Mouse (Mus musculus) B cell, adult 2 months (primary cell): ENCODE data around the gene Gtpbp3.

Experiments
- DNase-seq, 2 experiments: peaks; one replicate each; pipeline ENCODE4 v3.0.0; 2022

Gtpbp3 gene

GRCm38 (mm10) chr8:71487691-71488445 is at the start of gene Gtpbp3:
Gene Gtpbp3, plus strand, starts transcription at chr8:71488103.
- DNase-seq: peak; percentile 80

- peak; percentile 82 to 84 for DNase-seq
Observed at GRCm38 (mm10) chr8:71441404-71441803, 46.5 kb upstream of the Gtpbp3 start.

DNA sequence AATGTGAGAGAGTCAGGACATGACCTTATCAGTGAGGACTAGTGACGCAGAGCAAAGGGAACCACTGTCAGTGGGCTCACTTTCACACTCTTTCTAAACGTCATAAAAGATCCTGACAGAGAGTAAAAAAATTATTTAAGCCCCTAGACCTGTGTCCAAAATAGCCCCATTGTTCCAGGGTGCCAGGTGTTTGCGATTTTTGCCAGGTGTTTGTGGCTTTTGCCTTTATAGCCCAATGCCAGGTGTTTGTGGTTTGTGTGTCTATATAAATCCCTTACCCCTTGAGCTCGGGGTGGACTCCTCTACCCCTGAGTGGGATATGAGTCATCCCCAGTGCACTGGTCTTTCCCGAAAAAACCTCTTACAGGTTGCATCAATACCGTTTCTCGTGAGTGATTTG is 42.8 kb upstream of the Gtpbp3 start:
- DNase-seq: no peak

DNA sequence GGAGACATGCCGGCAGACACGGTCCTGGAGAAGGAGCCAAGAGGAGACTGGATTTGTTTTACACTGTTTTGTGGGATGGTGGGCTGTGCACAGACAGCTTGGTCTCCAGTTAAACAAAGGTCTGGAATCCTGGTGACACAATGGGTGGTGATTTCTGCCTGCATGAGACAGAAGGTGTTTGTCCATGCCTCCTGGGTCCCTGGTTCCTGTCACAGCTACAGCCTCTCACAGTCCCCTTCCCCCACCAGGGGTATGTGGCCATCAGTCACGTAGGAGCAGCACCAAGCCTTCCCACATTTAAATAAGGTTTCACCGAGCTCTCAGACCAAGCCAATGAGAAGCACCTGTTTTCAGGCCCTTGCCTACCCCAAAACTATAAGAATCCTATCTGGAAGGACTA is 36.6 kb upstream of the Gtpbp3 start:
- DNase-seq: no peak

DNA sequence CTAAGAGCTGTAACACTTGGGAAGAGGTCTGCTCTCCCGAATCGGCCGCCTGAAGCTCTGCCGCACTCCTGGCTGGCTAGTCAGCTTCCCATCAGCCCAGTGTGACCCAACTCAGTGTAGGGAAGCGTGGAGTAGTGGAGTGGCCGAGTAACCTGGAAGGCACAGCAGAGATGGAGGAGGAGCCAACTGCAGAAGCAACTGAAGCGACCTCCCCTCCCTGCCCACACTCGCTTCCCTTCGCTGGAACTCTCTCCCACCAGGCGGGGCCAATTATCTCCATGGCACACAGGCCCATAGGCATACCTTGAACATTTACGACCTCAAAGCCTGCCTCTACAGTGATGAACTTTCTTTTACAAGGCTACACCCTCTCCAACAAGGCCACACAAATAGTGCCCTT is 36.1 kb upstream of the Gtpbp3 start:
- DNase-seq: no peak

- no peak for DNase-seq
Observed at GRCm38 (mm10) chr8:71452669-71453068, 35.2 kb upstream of the Gtpbp3 start.

GRCm38 (mm10) chr8:71454668-71455067 is 33.2 kb upstream of the Gtpbp3 start:
- no peak for DNase-seq

DNA sequence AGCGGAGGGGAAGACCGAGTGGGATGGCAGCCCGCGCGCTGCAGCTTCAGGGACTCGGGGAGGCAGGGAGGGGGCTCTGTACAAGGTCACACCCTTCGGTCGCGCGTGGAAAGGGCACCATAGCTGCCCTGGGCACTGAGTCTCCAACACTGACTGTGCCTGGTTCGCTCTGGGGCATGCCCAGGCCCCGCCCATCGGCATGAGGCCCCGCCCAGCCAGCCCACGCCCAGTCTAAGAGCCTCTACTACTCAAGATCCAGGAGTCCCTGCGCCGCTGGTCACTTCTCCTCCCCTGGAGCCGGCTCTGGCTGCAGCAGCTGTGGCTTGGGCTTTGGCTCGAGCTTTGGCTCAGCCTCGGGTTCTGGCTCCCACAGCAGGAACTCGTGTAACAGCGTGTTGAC is 31.0 kb upstream of the Gtpbp3 start:
- no peak for DNase-seq

DNA sequence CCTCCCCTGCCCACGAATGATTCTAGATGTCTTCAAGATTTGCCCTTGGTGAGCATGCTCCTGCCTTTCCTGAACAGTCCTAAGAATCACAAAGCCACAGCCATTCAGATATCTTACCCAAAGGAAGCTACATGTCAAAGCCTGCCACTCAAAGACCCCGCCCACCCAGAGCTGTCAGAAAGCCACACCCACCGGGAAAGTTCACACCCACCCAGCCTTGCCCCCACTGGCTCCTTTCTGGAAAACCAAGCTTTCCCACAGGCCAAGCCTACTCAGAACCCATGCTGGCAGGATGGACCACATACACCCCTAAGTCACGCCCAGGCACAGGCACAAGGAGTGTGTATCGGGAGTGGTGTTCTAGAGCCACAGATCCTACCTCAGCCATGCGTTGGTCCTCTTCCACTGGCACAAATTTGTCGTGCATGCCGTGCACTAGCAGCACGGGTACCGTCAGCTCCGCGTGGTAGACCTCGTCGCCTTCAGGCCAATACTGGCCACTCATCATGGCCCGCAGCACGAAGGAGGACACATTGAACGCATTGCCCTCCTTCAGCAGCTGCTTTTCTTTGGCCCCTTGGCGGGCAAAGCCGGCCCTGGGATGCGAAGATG is 30.1 kb upstream of the Gtpbp3 start:
- DNase-seq: no peak

GRCm38 (mm10) chr8:71460716-71461115 is 27.2 kb upstream of the Gtpbp3 start:
- DNase-seq: no peak

DNA sequence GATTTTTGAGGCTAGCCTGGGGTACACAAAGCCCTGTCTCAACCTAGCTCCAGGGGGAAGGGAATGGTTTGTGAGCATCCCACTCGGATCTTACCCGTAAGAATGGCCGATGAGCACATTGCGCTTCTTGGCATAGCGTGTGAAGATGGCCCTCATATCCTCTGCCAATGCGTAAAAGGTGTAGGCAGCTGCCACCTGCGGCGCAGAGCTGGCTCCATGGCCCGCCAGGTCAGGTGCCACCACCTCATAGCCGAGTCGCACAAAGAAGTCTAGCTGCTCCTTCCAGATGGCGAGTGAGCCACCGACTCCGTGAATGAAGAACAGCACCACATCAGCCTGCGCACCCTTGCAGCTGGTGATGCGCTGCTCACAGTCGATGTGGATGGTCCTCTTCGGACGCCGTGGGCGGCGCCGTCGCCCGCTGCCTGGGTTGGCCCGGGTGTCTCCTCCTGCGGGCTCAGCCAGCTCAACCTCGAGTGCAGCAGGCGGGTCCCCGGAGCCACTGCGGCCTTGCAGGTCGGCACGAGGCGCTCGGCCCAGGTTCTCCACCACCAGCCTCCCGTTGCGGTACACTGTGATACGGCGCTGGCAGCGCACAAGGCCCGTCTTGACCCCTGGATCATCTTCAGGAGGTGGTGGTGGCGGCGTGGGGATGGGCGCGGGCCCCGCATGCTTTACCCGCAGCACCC is 26.6 kb upstream of the Gtpbp3 start:
- no peak for DNase-seq

DNA sequence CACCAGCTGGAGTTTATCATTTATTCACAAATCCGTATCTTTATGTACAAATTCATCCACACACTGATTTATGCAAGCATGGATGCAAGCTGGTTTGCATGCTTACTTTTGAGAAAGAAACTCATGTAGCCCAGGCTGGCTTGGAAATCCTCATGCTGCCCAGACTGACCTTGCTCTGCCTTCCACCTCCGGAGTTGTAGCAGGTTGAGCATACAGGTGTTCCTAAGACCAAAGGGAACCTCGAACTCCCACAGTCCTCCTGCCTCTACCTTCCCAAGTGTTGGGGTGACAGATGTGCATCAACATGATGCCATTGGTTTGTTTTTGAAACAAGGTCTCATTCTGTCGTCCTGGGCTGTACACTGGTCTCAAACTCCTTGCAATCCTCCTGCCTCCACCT is 25.7 kb upstream of the Gtpbp3 start:
- no peak for DNase-seq

DNA sequence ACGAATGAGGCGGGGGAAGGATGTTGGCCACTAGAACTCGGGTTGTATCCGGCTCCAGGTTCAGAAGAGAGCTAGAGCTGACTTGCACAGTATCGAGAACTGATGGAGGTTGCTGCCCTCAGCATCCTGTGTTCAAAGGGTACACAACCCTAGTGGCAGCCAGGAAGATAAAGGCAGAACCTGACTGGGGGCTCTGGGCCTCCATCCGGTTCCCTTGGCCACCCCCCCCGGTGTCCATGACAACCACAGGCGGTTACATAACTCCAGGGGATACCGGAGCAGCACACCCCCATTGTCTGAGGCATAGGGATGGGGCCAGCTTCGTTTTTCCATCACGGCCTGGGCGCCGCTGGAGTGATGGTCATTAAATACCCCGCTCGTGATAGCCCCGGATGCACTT is 25.1 kb upstream of the Gtpbp3 start:
- DNase-seq: peak; percentile 70 to 75

DNA sequence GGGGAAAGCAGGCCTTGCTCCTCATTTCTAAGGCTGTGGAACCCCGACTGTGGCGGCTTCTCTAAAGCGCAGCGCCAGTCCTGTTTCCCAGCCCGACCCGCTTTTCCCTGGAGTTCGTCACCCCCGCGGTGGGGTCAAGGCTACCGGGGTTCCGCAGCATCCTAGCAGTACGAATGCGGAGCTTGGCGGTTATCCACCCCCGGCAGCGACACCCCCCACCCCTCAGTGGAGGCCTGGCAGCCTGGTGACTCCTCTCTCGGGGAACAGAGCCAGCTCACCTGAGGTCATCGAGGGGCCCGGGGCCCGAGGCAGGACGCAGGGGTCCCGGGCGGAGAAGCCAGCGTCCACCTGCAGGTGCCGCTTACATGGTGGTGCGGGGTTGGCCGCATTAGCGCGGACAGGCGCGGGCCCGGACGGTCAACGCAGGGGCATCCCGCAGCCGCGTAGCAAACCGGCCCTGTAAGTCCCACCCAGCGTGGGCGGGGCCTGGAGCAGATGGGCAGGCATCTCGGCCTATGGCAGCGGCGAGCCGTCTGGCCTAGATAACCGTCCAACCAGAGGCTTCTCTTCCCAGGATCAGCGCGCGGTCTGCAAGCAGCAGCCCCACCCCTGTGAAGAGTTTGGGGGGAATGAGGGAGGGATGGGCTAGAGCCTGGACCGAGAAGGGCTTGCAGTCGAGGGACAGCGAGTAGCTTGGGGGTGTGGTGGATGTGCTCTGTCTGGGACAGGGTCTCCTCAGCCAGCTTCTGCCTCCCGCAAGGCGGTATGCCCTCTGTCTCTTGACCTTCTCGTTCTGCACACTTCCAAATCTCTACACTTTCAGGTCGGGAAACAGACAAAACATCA is 24.5 kb upstream of the Gtpbp3 start, which contains the start of gene Abhd8:
TSS of gene Abhd8 (minus strand) at position 468 of the 846 bp plus-strand sequence.
- peak; percentile 93 for DNase-seq

GRCm38 (mm10) chr8:71464513-71465500 is 23.1 kb upstream of the Gtpbp3 start, which contains the start of gene Mrpl34:
Gene Mrpl34, plus strand, starts transcription at chr8:71464959.
- DNase-seq: peak; percentile 98 to 99

DNA sequence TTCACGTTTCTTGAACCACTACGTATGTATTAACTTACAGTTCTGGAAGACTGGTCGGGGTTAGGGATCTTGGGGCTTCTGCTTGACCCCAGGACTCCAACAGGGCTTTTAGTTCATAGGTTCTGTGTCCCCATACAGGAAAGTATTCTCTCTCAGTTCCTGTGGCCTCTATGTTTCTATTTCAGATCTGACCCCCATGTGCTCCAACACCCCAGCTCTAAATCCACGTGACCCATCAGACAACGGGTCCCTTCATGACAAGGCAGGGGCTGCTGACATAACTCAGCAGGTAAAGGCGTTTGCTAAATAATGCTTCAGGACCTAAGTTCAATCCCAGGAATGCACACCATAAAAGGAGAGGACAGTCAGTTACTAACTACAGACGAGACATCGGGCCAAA is 22.2 kb upstream of the Gtpbp3 start:
- no peak for DNase-seq

- no peak for DNase-seq
Observed at GRCm38 (mm10) chr8:71466198-71466597, 21.7 kb upstream of the Gtpbp3 start.

GRCm38 (mm10) chr8:71467201-71467600 is 20.7 kb upstream of the Gtpbp3 start:
- DNase-seq: no peak

- no peak for DNase-seq
Observed at GRCm38 (mm10) chr8:71468001-71468400, 19.9 kb upstream of the Gtpbp3 start.

DNA sequence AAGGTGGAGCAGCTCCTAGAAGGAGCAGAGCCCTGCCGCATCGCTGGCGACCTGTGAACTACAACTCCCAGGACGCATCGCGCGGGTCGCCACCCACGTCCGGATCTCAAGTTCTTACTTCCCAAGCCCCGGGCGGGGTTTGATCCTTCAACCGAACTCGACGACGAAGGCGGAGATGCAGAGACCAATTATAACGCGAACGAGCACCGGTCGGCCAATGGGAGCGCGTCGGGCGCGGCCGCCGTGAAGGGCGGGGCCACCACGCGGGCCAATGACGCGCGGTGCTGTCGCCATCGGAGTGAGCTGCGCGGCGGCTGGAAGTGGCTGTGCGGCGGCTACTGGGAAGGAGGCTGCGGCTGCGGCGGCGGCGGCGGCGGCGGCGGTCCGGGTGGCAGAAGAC is 19.0 kb upstream of the Gtpbp3 start, which contains the start of gene Dda1:
TSS of gene Dda1 (plus strand) at position 284 of the 400 bp plus-strand sequence.
- DNase-seq: peak; percentile 96 to 97

DNA sequence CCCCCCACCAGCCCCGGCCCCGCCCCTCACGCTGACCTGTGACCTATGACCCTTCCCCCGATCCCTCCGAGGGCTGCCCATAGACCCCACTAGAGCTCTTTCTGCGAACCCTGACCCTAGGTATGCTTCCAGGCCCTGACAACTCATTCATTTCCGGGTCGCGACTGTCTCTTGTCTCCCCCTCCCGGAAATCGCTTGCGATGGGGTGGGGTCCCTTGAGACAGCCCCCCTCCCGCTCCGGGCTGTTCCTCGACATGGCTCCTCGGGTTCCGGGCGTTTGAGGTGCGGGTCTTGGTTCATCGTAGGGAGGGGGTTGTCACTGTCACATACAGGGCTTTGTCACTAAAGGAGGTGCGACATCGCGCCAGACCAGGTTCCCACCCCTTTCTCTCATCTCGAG is 18.5 kb upstream of the Gtpbp3 start:
- peak; percentile 56 to 57 for DNase-seq
